9 mouse cellular contexts compared by ENCODE assay signal in genomic region chr11:58641057-58641456, GRCm38 (mm10). TPM values are rescaled to one million over a fixed set of nuclear protein-coding genes. Genes with fewer than 3 reads are reported as not detected.
DNase-seq lines count a peak whose midpoint lies in the region; ATAC-seq lines count a peak whose summit lies in the region.
"Had no signal": no experiment of that assay in that cellular context is flagged by ENCODE, and none has a peak within 500 bp of the region (broad histone marks: within the 10 kb centered on the region; RNA-seq: fewer than 3 reads in every experiment).

No protein-coding gene starts in this region.

- peak overlapping the region; percentile 41 for H3K4me3 ChIP-seq in kidney, embryonic 15.5 days (replicated peaks)
- peak overlapping the region; percentile 35; the same call in 1 of the 2 replicates for H3K4me3 ChIP-seq in forebrain, embryonic 11.5 days (ENCODE audit: low read depth, low read length)

- H3K9ac ChIP-seq in kidney, embryonic 15.5 days, result no peak overlapping the region
- no peak overlapping the region for H3K9ac ChIP-seq in forebrain, embryonic 11.5 days (ENCODE audit: low read length)

- peak overlapping the region; percentile 78 for H3K4me2 ChIP-seq in kidney, embryonic 15.5 days
- H3K4me2 ChIP-seq in forebrain, embryonic 11.5 days (ENCODE audit: low read depth, low read length, severe bottlenecking), result peak overlapping the region; percentile 87

- H3K27me3 ChIP-seq in kidney, embryonic 15.5 days, result peaks cover 53% of the 10 kb centered on the region
- peaks cover 2% of the 10 kb centered on the region for H3K27me3 ChIP-seq in forebrain, embryonic 11.5 days (ENCODE audit: control insufficient read depth, insufficient read depth, low read length)

- peaks cover 11% of the 10 kb centered on the region for H3K4me1 ChIP-seq in kidney, embryonic 15.5 days
- H3K4me1 ChIP-seq in forebrain, embryonic 11.5 days (replicated peaks; ENCODE audit: control insufficient read depth, insufficient read depth, low read length), result 0 out of 2 replicates have a peak, but pooled peaks cover 5% of the 10 kb centered on the region

- no peak for DNase-seq in kidney, adult 8-10 months
- DNase-seq in forebrain, embryonic 11.5 days (ENCODE audit: low spot score), result no peak
- DNase-seq in liver, result peak; percentile 78
- DNase-seq in spleen, postnatal 4 days (ENCODE audit: low spot score in 2 of 2), result peak; percentile 57 to 77
- DNase-seq in adrenal gland, postnatal 25 days, result no peak
- no peak for DNase-seq in cerebellum, adult 8-10 months
- DNase-seq in cerebellum, adult 9-11 months, result no peak

- WGBS in kidney, embryonic 15.5 days, result 34% methylated on average over 14 of the region's 14 CpGs
- WGBS in forebrain, embryonic 11.5 days, result 27% methylated on average over 14 of the region's 14 CpGs

- ATAC-seq in kidney, embryonic 15.5 days (replicated peaks; ENCODE audit: low FRiP score), result 0 out of 2 replicates have a peak, but pooled peaks have one; percentile 52
- no peak for ATAC-seq in forebrain, embryonic 11.5 days (replicated peaks; ENCODE audit: low FRiP score)

- H3K36me3 ChIP-seq in kidney, embryonic 15.5 days, result no peaks in the 10 kb centered on the region
- no peaks in the 10 kb centered on the region for H3K36me3 ChIP-seq in forebrain, embryonic 11.5 days (ENCODE audit: control insufficient read depth, insufficient read depth, low read length)

- H3K9me3 ChIP-seq in kidney, embryonic 15.5 days (replicated peaks), result no peaks in the 10 kb centered on the region
- no peaks in the 10 kb centered on the region for H3K9me3 ChIP-seq in forebrain, embryonic 11.5 days (ENCODE audit: control insufficient read depth, low read length)

- H3K27ac ChIP-seq in kidney, embryonic 15.5 days, result no peak overlapping the region
- 0 out of 2 replicates have a peak overlapping the region, but pooled peaks have one; percentile 37 for H3K27ac ChIP-seq in forebrain, embryonic 11.5 days (ENCODE audit: low read depth, low read length)

RNA-seq across cellular contexts. Expression of gene Trim58, which starts 0.8 kb away (rescaled TPM):
- 0.13 and 0.33 TPM in 2 replicates for polyA plus RNA-seq in kidney, embryonic 15.5 days (2015; fragmentation: Nextera tagmentation; extraction: Ambion mirVana)
- polyA plus RNA-seq in forebrain, embryonic 11.5 days (2014; fragmentation: Nextera tagmentation; extraction: Ambion mirVana), result 0.55 and 0.60 TPM in 2 replicates
- not detected in 2 replicates for total RNA-seq in adrenal gland, postnatal 25 days (2021)

RNA-seq across cellular contexts. Expression of gene Olfr323, which starts 10.8 kb away (rescaled TPM):
- not detected in 2 replicates for polyA plus RNA-seq in kidney, embryonic 15.5 days (2015; fragmentation: Nextera tagmentation; extraction: Ambion mirVana)
- polyA plus RNA-seq in forebrain, embryonic 11.5 days (2014; fragmentation: Nextera tagmentation; extraction: Ambion mirVana), result not detected in 2 replicates
- total RNA-seq in adrenal gland, postnatal 25 days (2021), result not detected in 2 replicates

RNA-seq across cellular contexts. Expression of gene Olfr322, which starts 17.5 kb away (rescaled TPM):
- 0.04 TPM in 1 of 2 replicates, not detected in the other for polyA plus RNA-seq in kidney, embryonic 15.5 days (2015; fragmentation: Nextera tagmentation; extraction: Ambion mirVana)
- not detected in 2 replicates for polyA plus RNA-seq in forebrain, embryonic 11.5 days (2014; fragmentation: Nextera tagmentation; extraction: Ambion mirVana)
- not detected in 2 replicates for total RNA-seq in adrenal gland, postnatal 25 days (2021)
- polyA plus RNA-seq: large intestine, adult 2 months had no signal

RNA-seq across cellular contexts. Expression of gene 2210407C18Rik, which starts 25.2 kb away (rescaled TPM):
- polyA plus RNA-seq in kidney, embryonic 15.5 days (2015; fragmentation: Nextera tagmentation; extraction: Ambion mirVana), result not detected in 2 replicates
- polyA plus RNA-seq in forebrain, embryonic 11.5 days (2014; fragmentation: Nextera tagmentation; extraction: Ambion mirVana), result not detected in 2 replicates
- total RNA-seq in adrenal gland, postnatal 25 days (2021), result not detected in 2 replicates

RNA-seq across cellular contexts. Expression of gene Olfr320, which starts 39.8 kb away (rescaled TPM):
- not detected in 2 replicates for polyA plus RNA-seq in kidney, embryonic 15.5 days (2015; fragmentation: Nextera tagmentation; extraction: Ambion mirVana)
- polyA plus RNA-seq in forebrain, embryonic 11.5 days (2014; fragmentation: Nextera tagmentation; extraction: Ambion mirVana), result not detected in 2 replicates
- total RNA-seq in adrenal gland, postnatal 25 days (2021), result not detected in 2 replicates
- polyA plus RNA-seq: large intestine, adult 2 months had no signal

Comparison
In these comparisons a context has a peak if more than half of its experiments do, and no peak if none do; other contexts are left out.
1. DNase-seq: peak in liver (single experiment) and spleen, postnatal 4 days (2 of 2); none in kidney, adult 8-10 months (0 of 2), forebrain, embryonic 11.5 days (single experiment), adrenal gland, postnatal 25 days (single experiment), cerebellum, adult 8-10 months (single experiment) and cerebellum, adult 9-11 months (single experiment).